Mouse (Mus musculus) lung, postnatal 0 days (tissue): ENCODE results near the gene Cygb.

Source experiments
- CTCF ChIP-seq: IDR thresholded peaks from 2 replicates; pipeline ENCODE4 v1.5.1; 2016; ENCODE audit warnings: antibody characterized with exemption, mild to moderate bottlenecking
- EP300 ChIP-seq: IDR thresholded peaks from 2 replicates; pipeline ENCODE4 v1.6.1; 2016; ENCODE audit warnings: antibody characterized with exemption, mild to moderate bottlenecking, control low read depth

GRCm38 (mm10) chr11:116598193-116598592, 55.9 kb downstream of the Cygb start:
- TF ChIP-seq CTCF = no peak
- no peak for TF ChIP-seq EP300
